Mouse (Mus musculus) olfactory bulb, adult 2 months (tissue): ENCODE measurements at regions not wholly inside any gene's neighbourhood (a gene's known extent, or its start where the extent isn't known, plus 50 kb on each side); places are given as distances from the start of the nearest gene placed in this dataset.

ENCODE experiments used
- CTCF ChIP-seq: fragments of 200-500 bp; IDR thresholded peaks from 2 replicates; pipeline ENCODE4 v1.5.1; 2012; ENCODE audit warnings: low read depth, mild to moderate bottlenecking, low read length, moderate library complexity; ENCODE audit not compliant: insufficient read depth
- POLR2A ChIP-seq: fragments of 200-500 bp; IDR thresholded peaks from 2 replicates; pipeline ENCODE4 v1.6.1; 2012; ENCODE audit warnings: mild to moderate bottlenecking, low read depth, low read length, moderate library complexity; ENCODE audit not compliant: insufficient read depth

GRCm38 (mm10) chr8:46904731-46905130 lies 82.0 kb upstream of the Enpp6 start:
- no peak for TF ChIP-seq CTCF
- TF ChIP-seq POLR2A = no peak
